Mouse (Mus musculus): ENCODE measurements at regions not wholly inside any gene's neighbourhood (a gene's known extent, or its start where the extent isn't known, plus 50 kb on each side); places are given as distances from the start of the nearest gene placed in this dataset.

DNA sequence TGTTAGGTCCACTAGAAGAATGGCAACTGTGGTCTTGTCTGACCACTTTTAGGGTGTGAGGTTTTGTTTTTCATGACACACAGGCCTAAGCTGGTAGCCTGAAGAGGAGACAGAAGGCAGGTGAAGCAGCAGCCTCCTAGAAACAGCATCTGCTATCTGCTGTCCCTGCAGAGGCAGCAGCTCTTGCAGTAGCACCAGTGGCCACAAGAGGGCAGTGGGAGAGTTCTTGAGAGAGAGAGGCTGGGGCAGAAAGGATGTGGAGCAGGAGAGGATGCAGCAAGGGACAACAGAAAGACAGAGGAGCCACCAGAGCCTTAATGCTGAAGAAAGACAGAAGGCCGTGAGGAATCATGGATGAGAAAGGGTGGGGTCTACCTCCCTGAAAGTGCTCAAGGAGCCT lies 88.1 kb upstream of the Usp51 start:
- peak; percentile 0 for DNase-seq (ENCODE audit: low read depth, low spot score)

DNA sequence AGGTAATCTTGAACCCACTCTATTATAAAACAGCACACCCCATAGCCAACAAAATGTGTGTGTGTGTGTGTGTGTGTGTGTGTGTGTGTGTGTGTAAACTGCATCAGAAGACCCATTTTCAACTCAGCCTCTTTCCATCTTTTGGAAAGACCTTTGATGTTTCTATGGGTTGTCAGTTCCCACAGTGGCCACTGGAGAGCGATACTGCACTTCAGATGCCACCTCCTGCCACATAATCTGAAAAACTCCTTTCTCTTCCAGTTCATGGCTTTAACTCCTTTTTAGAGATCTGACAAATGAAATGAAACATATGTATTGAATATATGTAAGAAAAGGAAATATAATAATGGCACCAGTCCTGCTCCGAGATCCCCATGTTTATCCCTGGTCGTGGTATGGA lies 79.3 kb upstream of the Usp51 start:
- no peak for DNase-seq (ENCODE audit: low read depth, low spot score)

DNA sequence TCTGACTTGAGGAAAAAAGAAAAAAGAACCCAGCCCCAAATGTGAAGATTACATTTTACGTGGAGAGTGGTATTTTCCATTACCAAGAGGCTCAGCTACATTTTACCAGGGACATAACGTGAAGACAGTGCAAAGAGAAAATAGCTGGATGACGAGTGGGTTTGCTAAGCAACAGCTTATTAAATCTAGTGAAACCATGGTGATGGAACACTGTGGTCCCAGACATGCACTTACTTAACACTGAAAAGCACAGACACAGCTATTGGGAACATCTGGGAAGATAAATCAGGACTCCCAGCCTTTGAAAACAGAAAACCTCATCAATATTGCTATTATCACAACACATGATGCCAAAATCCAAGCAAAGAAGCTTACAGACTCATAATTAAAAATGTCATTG lies 60.1 kb upstream of the Usp51 start:
- DNase-seq (ENCODE audit: low read depth, low spot score), result no peak

Measured in skeletal muscle tissue, adult 2 months (tissue).